Mouse (Mus musculus): Measurements from ENCODE around the gene Atp6v0a1. TPM values are rescaled to one million over a fixed set of nuclear protein-coding genes. Genes with fewer than 3 reads are reported as not detected.
A peak's percentile ranks its signal among the peaks of the same experiment; 100 is the strongest.

Gene Atp6v0a1
- polyA plus RNA-seq, 1 experiment, result 61.5 TPM

- peaks cover 15% of the 10 kb centered on the region for H3K4me1 ChIP-seq (ENCODE audit: control insufficient read depth, insufficient read depth, low read length)
Observed at GRCm38 (mm10) chr11:101066549-101067412, 57.5 kb downstream of the Atp6v0a1 start.

GRCm38 (mm10) chr11:101069391-101070188, 60.3 kb downstream of the Atp6v0a1 start, which contains the start of gene Naglu:
Gene Naglu, plus strand, starts transcription at chr11:101070012.
- 4% methylated on average over 35 of the region's 35 CpGs for WGBS
- no peak for TF ChIP-seq CTCF (IDR thresholded peaks at IDR 0.05; ENCODE audit: control insufficient read depth, insufficient read depth, low read length)
- peak; percentile 58; the same call in 1 of the 2 replicates for TF ChIP-seq POLR2A (IDR thresholded peaks at IDR 0.05; ENCODE audit: borderline replicate concordance, control insufficient read depth, low read depth, low read length)
- no peaks in the 10 kb centered on the region for H3K4me1 ChIP-seq (ENCODE audit: control insufficient read depth, insufficient read depth, low read length)
- peak within 1 kb of the TSS; percentile 65 for H3K27ac ChIP-seq (ENCODE audit: control insufficient read depth, insufficient read depth, low read depth, low read length, poor library complexity)
- H3K4me3 ChIP-seq (replicated peaks; ENCODE audit: control insufficient read depth, low read depth, low read length), result peak within 1 kb of the TSS; percentile 92

More at GRCm38 (mm10) chr11:101066549-101067412, 57.5 kb downstream of the Atp6v0a1 start:
- H3K27ac ChIP-seq (ENCODE audit: control insufficient read depth, insufficient read depth, low read depth, low read length, poor library complexity), result no peak overlapping the region
- H3K4me3 ChIP-seq (replicated peaks; ENCODE audit: control insufficient read depth, low read depth, low read length), result no peak overlapping the region
- WGBS, result 26% methylated on average over 18 of the region's 18 CpGs
- no peak for TF ChIP-seq POLR2A (IDR thresholded peaks at IDR 0.05; ENCODE audit: borderline replicate concordance, control insufficient read depth, low read depth, low read length)
- TF ChIP-seq CTCF (IDR thresholded peaks at IDR 0.05; ENCODE audit: control insufficient read depth, insufficient read depth, low read length), result peak; percentile 98

GRCm38 (mm10) chr11:101070189-101070527, 60.9 kb downstream of the Atp6v0a1 start:
- TF ChIP-seq CTCF (IDR thresholded peaks at IDR 0.05; ENCODE audit: control insufficient read depth, insufficient read depth, low read length) (0 out of 2 replicates have a peak, but pooled peaks have one; percentile 4), POLR2A (IDR thresholded peaks at IDR 0.05; ENCODE audit: borderline replicate concordance, control insufficient read depth, low read depth, low read length) (peak; percentile 12; the same call in 1 of the 2 replicates)
- Histone ChIP-seq H3K27ac (ENCODE audit: control insufficient read depth, insufficient read depth, low read depth, low read length, poor library complexity) (peak overlapping the region; percentile 65; the same call in 1 of the 2 replicates), H3K4me3 (replicated peaks; ENCODE audit: control insufficient read depth, low read depth, low read length) (peak overlapping the region; percentile 92), H3K4me1 (ENCODE audit: control insufficient read depth, insufficient read depth, low read length) (no peaks in the 10 kb centered on the region)
- under 1% methylated on average over 36 of the region's 36 CpGs for WGBS

DNA sequence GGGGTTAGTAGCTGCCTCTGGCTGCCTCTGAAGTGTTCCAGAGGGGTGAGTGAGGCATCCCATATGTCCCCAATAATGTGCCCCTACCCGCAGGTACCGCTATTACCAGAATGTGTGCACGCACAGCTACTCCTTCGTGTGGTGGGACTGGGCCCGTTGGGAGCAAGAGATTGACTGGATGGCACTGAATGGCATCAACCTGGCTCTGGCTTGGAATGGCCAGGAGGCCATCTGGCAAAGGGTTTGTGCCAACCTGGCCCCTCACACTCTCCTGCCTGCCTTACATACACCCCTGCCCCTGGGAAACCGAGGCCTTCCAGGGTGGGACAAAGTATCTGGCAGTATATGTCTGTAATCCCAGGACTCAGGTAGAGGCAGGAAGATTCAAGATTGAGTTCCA, 61.7 kb downstream of the Atp6v0a1 start:
- WGBS, result 81% methylated on average over 6 of the region's 6 CpGs
- Histone ChIP-seq H3K4me3 (replicated peaks; ENCODE audit: control insufficient read depth, low read depth, low read length) (no peak overlapping the region), H3K4me1 (ENCODE audit: control insufficient read depth, insufficient read depth, low read length) (no peaks in the 10 kb centered on the region), H3K27ac (ENCODE audit: control insufficient read depth, insufficient read depth, low read depth, low read length, poor library complexity) (no peak overlapping the region)
- TF ChIP-seq POLR2A (IDR thresholded peaks at IDR 0.05; ENCODE audit: borderline replicate concordance, control insufficient read depth, low read depth, low read length) (no peak), CTCF (IDR thresholded peaks at IDR 0.05; ENCODE audit: control insufficient read depth, insufficient read depth, low read length) (no peak)

GRCm38 (mm10) chr11:101071810-101072428, 62.7 kb downstream of the Atp6v0a1 start:
- Histone ChIP-seq H3K27ac (ENCODE audit: control insufficient read depth, insufficient read depth, low read depth, low read length, poor library complexity) (no peak overlapping the region), H3K4me1 (ENCODE audit: control insufficient read depth, insufficient read depth, low read length) (no peaks in the 10 kb centered on the region), H3K4me3 (replicated peaks; ENCODE audit: control insufficient read depth, low read depth, low read length) (no peak overlapping the region)
- 87% methylated on average over 14 of the region's 14 CpGs for WGBS
- TF ChIP-seq POLR2A (IDR thresholded peaks at IDR 0.05; ENCODE audit: borderline replicate concordance, control insufficient read depth, low read depth, low read length) (no peak), CTCF (IDR thresholded peaks at IDR 0.05; ENCODE audit: control insufficient read depth, insufficient read depth, low read length) (no peak)

GRCm38 (mm10) chr11:101078121-101078520, 68.9 kb downstream of the Atp6v0a1 start, which contains the start of gene Hsd17b1:
Gene Hsd17b1, plus strand, starts transcription at chr11:101078411.
- WGBS, result 85% methylated on average over 9 of the region's 9 CpGs
- Histone ChIP-seq H3K4me3 (replicated peaks; ENCODE audit: control insufficient read depth, low read depth, low read length) (no peak within 1 kb of the TSS), H3K4me1 (ENCODE audit: control insufficient read depth, insufficient read depth, low read length) (peaks cover 2% of the 10 kb centered on the region; the same call in 1 of the 2 replicates), H3K27ac (ENCODE audit: control insufficient read depth, insufficient read depth, low read depth, low read length, poor library complexity) (no peak within 1 kb of the TSS)
- TF ChIP-seq POLR2A (IDR thresholded peaks at IDR 0.05; ENCODE audit: borderline replicate concordance, control insufficient read depth, low read depth, low read length) (no peak), CTCF (IDR thresholded peaks at IDR 0.05; ENCODE audit: control insufficient read depth, insufficient read depth, low read length) (no peak)

DNA sequence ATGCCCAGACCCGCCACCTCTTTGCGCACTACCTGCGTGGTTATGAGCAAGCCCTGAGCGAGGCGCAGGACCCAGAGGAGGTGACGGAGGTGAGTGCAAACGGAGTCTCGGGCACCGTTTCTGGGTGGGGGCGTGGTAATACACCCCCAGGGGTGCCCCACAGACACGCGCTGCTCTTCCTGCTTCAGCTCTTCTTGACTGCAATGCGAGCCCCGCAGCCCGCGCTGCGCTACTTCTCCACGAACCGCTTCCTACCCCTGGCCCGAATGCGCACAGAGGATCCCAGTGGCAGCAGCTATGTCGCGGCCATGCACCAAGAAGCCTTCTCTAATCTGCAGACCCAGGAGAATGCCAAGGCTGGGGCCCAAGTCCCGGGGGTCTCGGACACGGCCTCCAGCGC, 70.5 kb downstream of the Atp6v0a1 start:
- TF ChIP-seq CTCF (IDR thresholded peaks at IDR 0.05; ENCODE audit: control insufficient read depth, insufficient read depth, low read length) (no peak), POLR2A (IDR thresholded peaks at IDR 0.05; ENCODE audit: borderline replicate concordance, control insufficient read depth, low read depth, low read length) (no peak)
- Histone ChIP-seq H3K27ac (ENCODE audit: control insufficient read depth, insufficient read depth, low read depth, low read length, poor library complexity) (no peak overlapping the region), H3K4me3 (replicated peaks; ENCODE audit: control insufficient read depth, low read depth, low read length) (peak overlapping the region; percentile 33), H3K4me1 (ENCODE audit: control insufficient read depth, insufficient read depth, low read length) (peaks cover 2% of the 10 kb centered on the region)
- WGBS, result 4% methylated on average over 27 of the region's 27 CpGs
